Mouse (Mus musculus) B cell, adult 2 months (primary cell): Measurements from ENCODE around the gene H2afj.
A peak's percentile ranks its signal among the peaks of the same experiment; 100 is the strongest.
"Not testable (repeated sequence)": the region's sequence is repeated elsewhere in the genome, so short reads cannot be mapped to it uniquely, and the experiment has no call there.

Experiments used
- DNase-seq, 2 experiments: peaks; one replicate each; pipeline ENCODE4 v3.0.0; 2022

Gene H2afj

DNA sequence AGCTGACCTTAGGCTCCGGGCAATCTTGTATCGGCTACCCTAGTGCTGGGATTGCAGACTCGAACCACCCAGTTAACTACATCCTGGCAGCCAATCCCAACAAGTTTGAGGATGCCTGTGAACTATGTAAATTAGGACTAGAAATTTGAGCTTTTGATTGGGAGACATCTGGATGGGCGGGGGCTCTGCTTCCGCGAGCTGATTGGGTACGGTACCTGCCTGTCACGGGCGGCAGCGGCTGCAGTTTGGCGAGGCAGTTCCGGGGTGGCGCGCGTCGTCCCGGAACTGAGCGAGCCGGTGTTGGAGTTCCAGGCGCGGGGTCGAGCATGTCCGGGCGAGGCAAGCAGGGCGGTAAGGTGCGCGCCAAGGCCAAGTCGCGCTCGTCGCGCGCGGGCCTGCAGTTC lies at the start of gene H2afj:
Gene H2afj (plus strand): TSS at position 231 of the 404 bp plus-strand sequence.
- peak; percentile 98 for DNase-seq

DNA sequence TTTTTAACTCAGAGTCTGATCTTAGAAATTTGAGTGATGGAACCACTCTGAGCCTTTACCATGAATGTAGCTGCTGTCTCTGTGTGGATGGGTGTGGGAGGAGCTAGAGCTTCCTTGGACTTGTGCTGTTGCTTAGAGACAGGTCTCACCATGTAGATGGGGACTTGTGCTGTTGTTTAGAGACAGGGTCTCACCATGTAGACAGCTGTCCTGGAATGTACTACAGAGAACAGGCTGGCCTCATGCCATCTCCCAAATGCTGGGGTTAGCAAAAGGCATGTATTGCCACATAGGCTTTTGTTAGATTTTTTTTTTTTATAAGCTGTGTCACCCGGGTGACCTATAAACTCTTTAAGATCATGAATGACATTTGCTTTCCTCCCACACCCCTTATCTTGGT lies 44.1 kb upstream of the H2afj start:
- no peak for DNase-seq

- DNase-seq, result no peak
Measured at GRCm38 (mm10) chr6:136769143-136769542, 38.9 kb upstream of the H2afj start.

GRCm38 (mm10) chr6:136769859-136770258 lies 38.2 kb upstream of the H2afj start:
- DNase-seq, result no peak

DNA sequence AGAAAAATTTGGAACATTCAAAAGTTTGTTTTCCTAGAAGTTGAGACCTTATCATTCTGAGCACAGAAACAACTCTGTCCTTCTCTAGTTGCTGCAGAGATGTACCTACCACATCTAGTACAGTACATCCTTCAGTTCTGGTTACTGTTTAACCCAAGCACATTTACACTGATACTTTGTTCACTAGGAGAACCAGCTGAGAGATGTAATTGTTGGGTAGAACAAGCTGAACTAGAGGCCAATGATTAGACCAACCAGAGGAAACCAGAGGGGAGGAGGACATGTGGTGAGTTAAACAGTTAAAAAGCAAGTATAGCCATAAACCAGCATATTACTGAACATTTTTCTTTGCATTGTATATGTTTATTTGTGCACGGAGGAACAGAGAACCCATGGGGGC lies 31.7 kb upstream of the H2afj start:
- no peak for DNase-seq

GRCm38 (mm10) chr6:136781377-136781986 lies 26.6 kb upstream of the H2afj start, which contains the start of gene Gucy2c:
Gene Gucy2c (minus strand): TSS chr6:136781765.
- no peak for DNase-seq

DNA sequence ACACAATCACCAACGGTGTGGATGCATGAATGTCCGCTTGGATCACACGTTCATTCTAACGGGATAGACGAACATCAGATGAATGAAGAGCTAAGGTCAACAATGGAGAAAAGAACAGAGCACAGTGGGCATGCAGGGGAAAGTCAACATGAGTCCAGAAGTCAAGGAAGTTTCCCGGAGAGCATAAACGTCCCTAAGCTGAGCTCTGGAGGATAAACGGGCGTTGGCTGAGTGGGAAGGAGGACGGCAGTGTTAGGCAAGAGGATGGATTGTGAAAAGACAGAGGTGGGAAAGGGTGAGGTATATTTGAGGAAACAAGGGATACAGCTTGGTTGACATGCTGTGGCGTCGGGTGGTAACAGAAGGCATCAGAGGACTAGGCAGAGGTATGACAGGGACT lies 25.9 kb upstream of the H2afj start:
- DNase-seq, result no peak

GRCm38 (mm10) chr6:136782761-136783160 lies 25.3 kb upstream of the H2afj start:
- no peak for DNase-seq

DNA sequence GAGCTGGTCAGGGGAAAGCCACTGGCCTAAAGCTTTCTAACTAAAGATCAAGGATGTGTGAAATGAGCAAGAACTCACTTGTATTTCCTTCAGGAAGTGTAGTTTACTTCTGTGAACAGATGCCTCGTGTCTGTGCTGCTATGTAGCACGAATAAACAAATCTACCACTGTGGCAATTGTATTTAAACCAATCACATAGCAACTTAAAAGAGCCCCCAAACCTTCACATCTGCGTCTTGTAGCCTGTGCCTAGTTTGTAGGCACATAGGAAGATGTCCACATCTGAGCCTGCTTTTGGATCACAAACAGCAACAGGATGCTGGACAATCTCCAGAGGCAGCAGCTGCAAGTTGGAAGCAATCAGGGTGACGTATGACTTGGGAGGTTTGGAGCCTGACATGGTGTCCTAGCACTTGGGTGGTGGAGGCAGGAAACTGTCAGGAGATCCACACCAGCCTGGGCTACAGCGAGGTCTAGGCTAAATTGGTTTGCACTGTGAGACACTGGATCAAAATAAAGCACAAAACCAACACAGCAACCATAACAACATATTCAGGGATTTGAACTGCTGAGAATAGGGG lies 18.6 kb upstream of the H2afj start:
- DNase-seq, result no peak

DNA sequence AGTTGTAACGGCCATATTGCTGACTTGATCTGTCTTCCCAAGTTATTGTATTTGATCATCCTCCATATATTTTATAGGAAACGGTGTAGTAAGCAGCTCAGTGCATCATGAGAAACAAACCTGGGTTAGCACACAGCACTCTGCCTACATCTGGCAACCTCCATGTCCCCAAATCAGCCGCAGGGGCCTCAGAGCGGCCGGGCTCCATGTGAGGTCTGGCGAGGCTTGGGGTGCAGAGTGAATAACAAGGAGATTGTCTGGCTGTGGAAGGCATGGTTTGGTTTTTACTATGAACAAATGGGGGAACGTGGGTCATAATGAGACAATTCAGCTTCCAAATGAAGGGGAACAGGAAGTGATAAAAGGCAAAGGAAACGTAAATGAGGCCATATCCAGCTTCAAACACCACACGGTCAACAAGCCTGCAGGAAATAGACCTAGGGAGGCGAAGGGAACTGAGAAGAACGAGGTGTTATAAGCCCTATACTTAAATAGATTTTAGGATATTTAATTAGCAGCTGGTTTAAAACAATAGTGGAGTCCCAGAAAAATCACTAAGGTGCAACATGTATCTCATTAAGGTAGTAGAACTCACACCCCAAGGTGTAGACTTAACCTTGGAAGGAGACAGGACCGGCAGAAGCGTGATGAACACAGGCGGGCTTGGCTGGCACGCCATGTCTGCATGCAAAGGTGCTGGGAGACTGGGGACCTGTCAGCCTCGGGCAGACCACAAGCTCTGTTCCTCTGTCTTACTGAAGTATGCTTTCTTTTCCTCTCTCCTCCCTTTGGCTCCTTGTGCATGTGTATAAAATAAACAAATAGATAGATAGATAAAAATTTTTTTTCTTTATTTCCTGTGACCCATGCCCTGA lies 14.9 kb upstream of the H2afj start:
- no peak for DNase-seq

- DNase-seq, result no peak
Measured at GRCm38 (mm10) chr6:136793831-136794525, 14.1 kb upstream of the H2afj start.

DNA sequence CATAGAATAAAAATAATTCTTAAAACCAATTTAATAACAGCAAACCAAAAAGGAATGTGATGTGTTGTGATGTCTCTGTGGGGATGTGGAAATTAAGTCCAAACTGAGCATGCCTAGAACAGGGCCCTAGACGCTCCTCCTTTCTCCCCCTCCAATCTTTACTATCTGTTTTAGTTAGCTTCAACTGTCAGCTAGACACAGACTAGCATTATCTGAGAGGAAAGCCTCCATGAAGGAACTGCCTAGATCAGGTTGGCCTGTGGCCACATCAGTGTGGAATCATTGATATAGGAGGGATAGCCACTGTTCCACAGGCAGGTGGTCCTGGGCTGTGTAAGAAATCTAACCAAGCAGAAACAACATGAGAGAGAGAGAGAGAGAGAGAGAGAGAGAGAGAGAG lies 12.9 kb upstream of the H2afj start:
- DNase-seq, result no peak

DNA sequence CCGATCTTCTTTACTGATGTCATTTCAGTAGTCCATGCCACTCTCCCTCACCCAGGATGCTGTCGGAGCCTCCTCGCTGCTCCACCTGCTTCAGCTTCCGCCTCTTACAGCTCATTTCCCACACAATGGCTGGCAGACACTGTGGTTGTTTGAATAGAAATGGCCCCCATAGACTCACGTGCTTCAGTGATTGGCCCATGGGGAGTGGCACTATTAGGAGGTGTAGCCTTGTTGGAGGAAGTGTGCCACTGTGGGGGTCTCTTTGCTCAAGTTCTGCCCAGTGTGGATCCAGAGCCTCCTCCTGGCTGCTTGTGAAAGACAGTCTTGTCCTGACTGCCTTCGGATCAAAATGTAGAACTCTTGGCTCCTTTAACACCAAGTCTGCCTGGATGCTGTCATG lies 12.2 kb upstream of the H2afj start:
- no peak for DNase-seq

- DNase-seq, result not testable (repeated sequence)
Measured at GRCm38 (mm10) chr6:136797874-136798693, 10.0 kb upstream of the H2afj start.

DNA sequence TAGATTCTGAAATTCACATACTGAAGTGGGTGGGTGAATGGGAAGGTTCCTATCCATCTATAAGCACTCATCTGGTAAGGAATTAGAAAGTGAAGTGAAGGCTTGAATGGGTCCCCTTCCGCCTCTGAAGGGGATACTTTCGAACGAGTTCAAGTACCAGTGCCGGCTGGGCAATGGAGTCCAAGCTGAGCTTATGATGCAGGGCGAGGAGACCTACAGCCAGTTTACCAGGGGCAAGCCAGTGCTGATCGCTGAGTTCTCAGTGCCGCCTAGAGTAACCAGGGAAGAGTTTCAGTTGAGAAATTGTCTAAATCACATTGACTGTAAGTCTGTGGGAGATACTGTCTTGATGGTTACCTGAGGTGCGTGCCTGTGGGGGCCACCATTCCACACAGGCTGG lies 7.3 kb upstream of the H2afj start:
- DNase-seq, result no peak

GRCm38 (mm10) chr6:136801274-136801673 lies 6.8 kb upstream of the H2afj start:
- no peak for DNase-seq

- no peak for DNase-seq
Measured at GRCm38 (mm10) chr6:136803093-136803738, 4.8 kb upstream of the H2afj start.

DNA sequence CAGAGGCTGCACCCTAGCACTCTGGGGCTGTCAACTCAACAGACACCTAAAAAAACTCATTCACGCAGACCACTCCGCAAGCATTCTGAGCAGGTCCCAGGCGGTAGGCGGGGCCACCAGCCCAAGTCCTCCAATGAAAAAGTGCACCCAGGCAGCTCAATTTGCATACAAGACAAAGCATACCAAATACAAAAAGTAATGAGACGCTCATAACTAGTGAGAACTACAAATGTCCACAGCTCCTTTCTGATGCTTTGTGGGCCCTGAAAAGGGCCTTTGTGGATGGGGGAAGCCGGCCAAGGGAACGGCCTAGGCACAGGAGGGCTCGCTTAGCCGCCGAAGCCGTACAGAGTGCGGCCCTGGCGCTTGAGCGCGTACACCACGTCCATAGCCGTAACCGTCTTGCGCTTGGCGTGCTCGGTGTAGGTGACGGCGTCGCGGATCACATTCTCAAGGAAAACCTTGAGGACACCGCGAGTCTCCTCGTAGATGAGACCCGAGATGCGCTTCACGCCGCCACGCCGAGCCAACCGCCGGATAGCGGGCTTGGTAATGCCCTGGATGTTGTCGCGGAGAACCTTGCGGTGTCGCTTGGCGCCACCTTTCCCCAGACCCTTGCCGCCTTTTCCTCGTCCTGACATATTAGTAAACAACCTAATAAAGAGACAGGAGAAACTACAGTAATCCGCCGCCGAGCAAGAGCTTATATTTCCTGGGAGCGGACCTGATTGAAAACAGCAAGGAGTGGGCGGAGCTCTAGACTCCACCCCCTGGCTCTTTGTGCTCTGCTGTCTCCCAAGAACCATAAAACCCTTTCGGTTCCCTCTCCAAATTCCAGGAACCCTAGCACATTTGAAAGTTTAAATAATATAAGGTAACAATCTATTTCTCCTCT lies 4.1 kb upstream of the H2afj start, which contains the start of gene Hist4h4:
Gene Hist4h4 (minus strand): TSS at position 677 of the 895 bp plus-strand sequence.
- peak; percentile 96 to 97 for DNase-seq

DNA sequence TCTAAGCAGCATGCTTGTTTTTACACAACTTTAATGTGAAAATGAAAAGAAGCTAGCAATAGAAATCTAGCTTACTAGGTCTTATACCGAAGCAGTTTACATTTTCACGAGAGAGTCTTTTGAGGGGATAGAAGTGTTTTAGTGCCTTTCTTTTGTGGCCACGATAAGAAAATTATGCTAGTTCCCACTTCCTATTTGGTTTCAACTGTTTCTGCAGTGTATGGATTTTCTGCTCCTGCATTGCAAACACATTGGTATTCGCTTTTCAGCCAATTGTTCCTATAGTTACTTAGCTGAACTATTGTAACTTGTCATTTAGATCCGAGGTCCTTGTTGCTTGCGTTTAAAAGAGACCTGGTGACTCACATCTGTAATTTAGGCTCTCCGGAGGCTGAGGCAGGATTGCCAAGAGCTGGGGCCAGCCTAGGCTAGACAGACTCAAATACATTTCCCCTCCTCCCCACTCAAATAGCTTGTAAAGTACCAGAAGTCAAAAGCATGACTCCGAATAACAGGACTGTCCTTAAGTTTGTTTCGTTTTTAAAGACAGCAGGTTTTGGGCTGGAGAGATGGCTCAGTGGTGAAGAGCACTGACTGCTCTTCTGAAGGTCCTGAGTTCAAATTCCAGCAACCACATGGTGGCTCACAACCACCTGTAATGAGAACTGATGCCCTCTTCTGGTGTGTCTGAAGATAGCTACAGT lies 3.2 kb upstream of the H2afj start:
- peak in 1 of 2 experiments; percentile 35 for DNase-seq

- no peak for DNase-seq
Measured at GRCm38 (mm10) chr6:136805409-136805775, 2.7 kb upstream of the H2afj start.
